Mouse (Mus musculus) forebrain, postnatal 0 days (tissue): Measurements from ENCODE around the gene Actg1. TPM values are rescaled to one million over a fixed set of nuclear protein-coding genes. Genes with fewer than 3 reads are reported as not detected.

ENCODE experiments used
- ATAC-seq: fragments of 200-750 bp; cut with Nextera tagmentation; 2 replicates; pipeline ENCODE4 v1.8.0; 2017; ENCODE audit warnings: mild to moderate bottlenecking, moderate library complexity
- DNase-seq: peaks from one replicate; pipeline ENCODE4 v3.0.0-alpha.2; 2015
- H3K27ac ChIP-seq: fragments of 300-500 bp; sonication (generic); 2 replicates; pipeline ENCODE4 v1.5.1; 2014; ENCODE audit warnings: low read depth, mild to moderate bottlenecking, antibody characterized with exemption, low read length, moderate library complexity, mixed read lengths
- H3K27me3 ChIP-seq: fragments of 300-500 bp; sonication (generic); 2 replicates; pipeline ENCODE4 v1.6.1; 2014; ENCODE audit warnings: mild to moderate bottlenecking, low read length, mixed read lengths; ENCODE audit not compliant: insufficient read depth
- H3K36me3 ChIP-seq: fragments of 300-500 bp; sonication (generic); 2 replicates; pipeline ENCODE4 v1.6.1; 2014; ENCODE audit warnings: mild to moderate bottlenecking, moderate library complexity; ENCODE audit not compliant: insufficient read depth
- H3K4me1 ChIP-seq: fragments of 300-500 bp; sonication (generic); 2 replicates; pipeline ENCODE4 v1.6.1; 2014; ENCODE audit warnings: antibody characterized with exemption; ENCODE audit not compliant: insufficient read depth
- H3K4me2 ChIP-seq: fragments of 300-500 bp; sonication (generic); 2 replicates; pipeline ENCODE4 v1.6.1; 2014; ENCODE audit warnings: low read depth, mild to moderate bottlenecking, moderate library complexity
- H3K4me3 ChIP-seq: fragments of 300-500 bp; sonication (generic); 2 replicates; pipeline ENCODE4 v1.5.1; 2014; ENCODE audit warnings: low read depth, low read length, mixed read lengths
- H3K9ac ChIP-seq: fragments of 300-500 bp; sonication (generic); 2 replicates; pipeline ENCODE4 v1.6.1; 2014; ENCODE audit warnings: mild to moderate bottlenecking
- H3K9me3 ChIP-seq: fragments of 300-500 bp; sonication (generic); 2 replicates; pipeline ENCODE4 v1.6.1; 2016; ENCODE audit warnings: low read length
- CTCF ChIP-seq: sonication (generic); IDR thresholded peaks from 2 replicates; pipeline ENCODE4 v1.5.1; 2016; ENCODE audit warnings: antibody characterized with exemption, control low read depth, low read depth
- WGBS: fragments of 180-500 bp; shearing (Covaris S2); extraction: QIAGEN DNeasy Blood & Tissue Kit; methylation state at CpG from one replicate; pipeline ENCODE4 v1.1.7; 2014; 5-methylcytosine and 5-hydroxymethylcytosine counted together
- polyA plus RNA-seq: library from polyadenylated mRNA; unstranded; fragments of >200 nt; fragmentation: Nextera tagmentation; extraction: Ambion mirVana; gene quantifications from 2 replicates; pipeline ENCODE4 v1.2.1, GENCODE M21; 2015
- total RNA-seq: library from RNA; depleted of rRNA; stranded (reverse); fragments of >200 nt; gene quantifications from 2 replicates; pipeline ENCODE4 v1.2.3, GENCODE M21; 2014

The Actg1 gene
- total and polyA plus RNA-seq, 2 experiments from 2014 or later = 2,516 to 4,381 TPM

DNA sequence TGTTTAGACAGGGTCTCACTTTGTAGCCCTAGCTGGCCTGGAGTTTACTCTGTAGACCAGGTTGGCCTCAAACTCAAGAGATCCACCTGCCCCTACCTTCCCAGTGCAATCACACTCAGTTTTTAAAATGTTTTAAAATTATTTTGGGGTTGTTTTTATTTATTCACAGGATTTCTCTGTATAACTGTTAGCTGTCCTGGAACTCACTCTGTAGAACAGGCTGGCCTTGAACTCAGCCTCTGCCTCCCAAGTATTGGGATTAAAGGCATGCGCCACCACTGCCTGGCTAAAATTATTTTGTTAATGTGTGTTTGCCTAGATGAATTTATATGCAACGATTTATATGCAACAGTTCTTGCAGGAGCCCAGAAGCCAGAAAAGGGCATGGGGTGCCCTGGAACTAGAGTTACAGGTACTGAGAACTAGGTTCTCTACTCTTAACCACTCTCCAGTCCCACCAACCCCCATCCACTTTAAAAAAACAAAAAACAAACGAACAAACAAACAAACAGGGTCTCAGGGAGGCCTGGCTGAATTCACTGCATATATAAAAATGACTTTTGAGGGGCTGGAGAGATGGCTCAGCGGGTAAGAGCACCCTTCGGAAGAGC lies 3.9 kb downstream of the Actg1 start:
- WGBS = 58% methylated on average over 5 of the region's 5 CpGs
- no peak for ATAC-seq
- no peak overlapping the region; the same call in 1 of the 2 replicates for H3K9ac ChIP-seq

GRCm38 (mm10) chr11:120343519-120344309 lies 4.6 kb downstream of the Actg1 start:
- no peak for TF ChIP-seq CTCF
- DNase-seq (peak; percentile 15), ATAC-seq (no peak)
- no peaks in the 10 kb centered on the region for H3K9me3 ChIP-seq
- H3K27ac ChIP-seq = no peak overlapping the region
- no peak overlapping the region for H3K4me3 ChIP-seq
- peak overlapping the region; percentile 83 for H3K4me2 ChIP-seq
- H3K4me1 ChIP-seq = no peaks in the 10 kb centered on the region
- peaks cover 15% of the 10 kb centered on the region for H3K36me3 ChIP-seq
- 79% methylated on average over 5 of the region's 5 CpGs for WGBS
- no peak overlapping the region for H3K9ac ChIP-seq
- no peaks in the 10 kb centered on the region for H3K27me3 ChIP-seq

More for the DNA sequence above, 3.9 kb downstream of the Actg1 start:
- peaks cover 15% of the 10 kb centered on the region for H3K36me3 ChIP-seq
- peak overlapping the region; percentile 83 for H3K4me2 ChIP-seq
- no peaks in the 10 kb centered on the region for H3K27me3 ChIP-seq
- peak overlapping the region; percentile 40 for H3K4me3 ChIP-seq
- TF ChIP-seq CTCF = no peak
- H3K27ac ChIP-seq = no peak overlapping the region
- no peaks in the 10 kb centered on the region for H3K9me3 ChIP-seq
- peak; percentile 9 for DNase-seq
- H3K4me1 ChIP-seq = peaks cover 4% of the 10 kb centered on the region; the same call in 1 of the 2 replicates

DNA sequence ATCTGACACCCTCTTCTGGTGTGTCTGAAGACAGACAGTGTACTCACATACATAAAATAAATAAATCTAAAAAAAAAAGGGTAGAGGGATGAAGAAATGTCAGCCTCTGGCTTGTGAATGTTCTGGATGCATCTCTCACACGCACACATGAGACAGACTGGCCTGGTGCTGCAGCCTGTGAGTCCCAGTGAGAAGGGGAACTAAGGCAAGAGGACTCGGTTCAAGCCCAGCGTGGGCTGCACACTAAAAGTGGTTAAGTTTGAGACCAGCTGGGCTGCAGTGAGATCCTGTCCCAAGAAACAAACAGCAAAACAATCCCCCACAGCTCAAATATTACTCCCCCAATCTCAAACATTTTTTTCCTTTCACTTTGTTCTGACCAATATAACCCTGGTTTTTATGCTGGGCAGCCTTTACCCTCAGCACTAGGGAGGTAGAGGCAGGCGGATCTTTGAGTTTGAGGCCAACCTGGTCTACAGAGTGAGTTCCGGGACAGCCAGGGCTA lies 5.6 kb downstream of the Actg1 start:
- 94% methylated on average over 5 of the region's 5 CpGs for WGBS
- H3K4me3 ChIP-seq = no peak overlapping the region
- no peak overlapping the region for H3K27ac ChIP-seq
- no peaks in the 10 kb centered on the region for H3K9me3 ChIP-seq
- no peak overlapping the region for H3K4me2 ChIP-seq
- H3K4me1 ChIP-seq = no peaks in the 10 kb centered on the region
- no peak overlapping the region for H3K9ac ChIP-seq
- ATAC-seq (no peak), DNase-seq (no peak)
- no peak for TF ChIP-seq CTCF
- no peaks in the 10 kb centered on the region for H3K27me3 ChIP-seq
- H3K36me3 ChIP-seq = peaks cover 15% of the 10 kb centered on the region

DNA sequence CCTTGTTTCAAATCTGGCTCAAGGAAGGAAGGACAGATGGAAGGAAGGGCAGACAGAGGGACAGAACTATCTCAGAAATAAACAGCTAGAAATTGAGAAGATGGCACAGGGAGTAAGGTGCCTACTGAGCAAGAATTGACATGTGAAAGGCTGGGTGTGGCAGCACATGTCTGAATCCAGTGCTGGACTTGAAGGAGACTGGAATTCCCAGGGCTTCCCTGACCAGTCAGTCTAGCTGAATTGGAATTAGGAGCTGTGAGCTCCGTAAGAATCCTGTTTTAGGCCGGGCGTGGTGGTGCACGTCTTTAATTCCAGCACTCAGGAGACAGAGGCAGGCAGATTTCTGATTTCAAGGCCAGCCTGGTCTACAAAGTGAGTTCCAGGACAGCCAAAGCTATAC lies 6.7 kb downstream of the Actg1 start:
- ATAC-seq = no peak
- Histone ChIP-seq H3K4me3 (no peak overlapping the region), H3K9me3 (no peaks in the 10 kb centered on the region), H3K4me1 (no peaks in the 10 kb centered on the region), H3K27ac (no peak overlapping the region), H3K9ac (no peak overlapping the region), H3K4me2 (no peak overlapping the region), H3K36me3 (peaks cover 10% of the 10 kb centered on the region), H3K27me3 (no peaks in the 10 kb centered on the region)
- no peak for TF ChIP-seq CTCF
- no peak for DNase-seq
- 90% methylated on average over 4 of the region's 4 CpGs for WGBS

- Histone ChIP-seq H3K4me1 (no peaks in the 10 kb centered on the region), H3K27me3 (no peaks in the 10 kb centered on the region), H3K4me3 (no peak overlapping the region), H3K9me3 (no peaks in the 10 kb centered on the region), H3K4me2 (no peak overlapping the region), H3K27ac (no peak overlapping the region), H3K9ac (no peak overlapping the region), H3K36me3 (peaks cover 2% of the 10 kb centered on the region)
- 92% methylated on average over 10 of the region's 10 CpGs for WGBS
- no peak for TF ChIP-seq CTCF
- DNase-seq (no peak), ATAC-seq (no peak)
These were observed 8.3 kb downstream of the Actg1 start for GRCm38 (mm10) chr11:120339978-120340513.

GRCm38 (mm10) chr11:120338786-120339185 lies 9.6 kb downstream of the Actg1 start:
- DNase-seq (no peak), ATAC-seq (no peak)
- WGBS = 74% methylated on average over 3 of the region's 3 CpGs
- no peak overlapping the region for H3K9ac ChIP-seq
- H3K4me1 ChIP-seq = no peaks in the 10 kb centered on the region
- H3K4me3 ChIP-seq = no peak overlapping the region
- TF ChIP-seq CTCF = no peak
- H3K36me3 ChIP-seq = no peaks in the 10 kb centered on the region
- H3K9me3 ChIP-seq = no peaks in the 10 kb centered on the region
- H3K27ac ChIP-seq = no peak overlapping the region
- no peak overlapping the region for H3K4me2 ChIP-seq
- H3K27me3 ChIP-seq = no peaks in the 10 kb centered on the region

- no peaks in the 10 kb centered on the region for H3K9me3 ChIP-seq
- 33% methylated on average over 2 of the region's 2 CpGs for WGBS
- no peak overlapping the region for H3K9ac ChIP-seq
- no peaks in the 10 kb centered on the region for H3K27me3 ChIP-seq
- H3K4me3 ChIP-seq = no peak overlapping the region
- H3K4me1 ChIP-seq = no peaks in the 10 kb centered on the region
- DNase-seq (no peak), ATAC-seq (no peak)
- H3K4me2 ChIP-seq = no peak overlapping the region
- H3K36me3 ChIP-seq = no peaks in the 10 kb centered on the region
- no peak overlapping the region for H3K27ac ChIP-seq
- no peak for TF ChIP-seq CTCF
These were observed 10.9 kb downstream of the Actg1 start for GRCm38 (mm10) chr11:120337447-120337846.
